Mouse (Mus musculus) lung, postnatal 0 days (tissue): ENCODE results near the gene Dnajc12. TPM values are rescaled to one million over a fixed set of nuclear protein-coding genes. Genes with fewer than 3 reads are reported as not detected.
A peak's percentile ranks its signal among the peaks of the same experiment; 100 is the strongest.

Experiments used
- ATAC-seq: fragments of 200-750 bp; cut with Nextera tagmentation; 2 replicates; pipeline ENCODE4 v1.8.0; 2017; ENCODE audit warnings: moderate library complexity
- DNase-seq: peaks from one replicate; pipeline ENCODE4 v3.0.0-alpha.2; 2016; ENCODE audit warnings: low spot score
- H3K27ac ChIP-seq: fragments of 300-500 bp; sonication (generic); 2 replicates; pipeline ENCODE4 v1.5.1; 2014; ENCODE audit warnings: antibody characterized with exemption, mild to moderate bottlenecking, low read length, mixed read lengths
- H3K27me3 ChIP-seq: fragments of 300-500 bp; sonication (generic); replicated peaks from 2 replicates; pipeline ENCODE4 v1.6.1; 2014; ENCODE audit warnings: low read length, mixed read lengths; ENCODE audit not compliant: insufficient read depth
- H3K36me3 ChIP-seq: fragments of 300-500 bp; sonication (generic); 2 replicates; pipeline ENCODE4 v1.6.1; 2014; ENCODE audit warnings: low read length, mixed read lengths; ENCODE audit not compliant: insufficient read depth
- H3K4me1 ChIP-seq: fragments of 300-500 bp; sonication (generic); 2 replicates; pipeline ENCODE4 v1.6.1; 2014; ENCODE audit warnings: antibody characterized with exemption, low read depth, low read length, mixed read lengths; ENCODE audit not compliant: insufficient read depth
- H3K4me2 ChIP-seq: fragments of 300-500 bp; sonication (generic); replicated peaks from 2 replicates; pipeline ENCODE4 v1.6.1; 2014; ENCODE audit warnings: low read depth, mild to moderate bottlenecking, low read length, moderate library complexity, mixed read lengths
- H3K4me3 ChIP-seq: fragments of 300-500 bp; sonication (generic); 2 replicates; pipeline ENCODE4 v1.5.1; 2014; ENCODE audit warnings: low read depth, low read length
- H3K9ac ChIP-seq: fragments of 300-500 bp; sonication (generic); replicated peaks from 2 replicates; pipeline ENCODE4 v1.6.1; 2014; ENCODE audit warnings: low read depth, mild to moderate bottlenecking
- H3K9me3 ChIP-seq: fragments of 300-500 bp; sonication (generic); 2 replicates; pipeline ENCODE4 v1.6.1; 2016; ENCODE audit warnings: low read length, mixed read lengths
- CTCF ChIP-seq: IDR thresholded peaks from 2 replicates; pipeline ENCODE4 v1.5.1; 2016; ENCODE audit warnings: antibody characterized with exemption, mild to moderate bottlenecking
- EP300 ChIP-seq: IDR thresholded peaks from 2 replicates; pipeline ENCODE4 v1.6.1; 2016; ENCODE audit warnings: antibody characterized with exemption, mild to moderate bottlenecking, control low read depth
- WGBS: fragments of 180-500 bp; shearing (Covaris S2); extraction: QIAGEN DNeasy Blood & Tissue Kit; methylation state at CpG from one replicate; pipeline ENCODE4 v1.1.7; 2014; 5-methylcytosine and 5-hydroxymethylcytosine counted together
- polyA plus RNA-seq: library from polyadenylated mRNA; unstranded; fragments of >200 nt; fragmentation: Nextera tagmentation; extraction: Ambion mirVana; gene quantifications from 2 replicates; pipeline ENCODE4 v1.2.1, GENCODE M21; 2015

Dnajc12 gene
- 18.4 and 20.0 TPM in 2 replicates for polyA plus RNA-seq

DNA sequence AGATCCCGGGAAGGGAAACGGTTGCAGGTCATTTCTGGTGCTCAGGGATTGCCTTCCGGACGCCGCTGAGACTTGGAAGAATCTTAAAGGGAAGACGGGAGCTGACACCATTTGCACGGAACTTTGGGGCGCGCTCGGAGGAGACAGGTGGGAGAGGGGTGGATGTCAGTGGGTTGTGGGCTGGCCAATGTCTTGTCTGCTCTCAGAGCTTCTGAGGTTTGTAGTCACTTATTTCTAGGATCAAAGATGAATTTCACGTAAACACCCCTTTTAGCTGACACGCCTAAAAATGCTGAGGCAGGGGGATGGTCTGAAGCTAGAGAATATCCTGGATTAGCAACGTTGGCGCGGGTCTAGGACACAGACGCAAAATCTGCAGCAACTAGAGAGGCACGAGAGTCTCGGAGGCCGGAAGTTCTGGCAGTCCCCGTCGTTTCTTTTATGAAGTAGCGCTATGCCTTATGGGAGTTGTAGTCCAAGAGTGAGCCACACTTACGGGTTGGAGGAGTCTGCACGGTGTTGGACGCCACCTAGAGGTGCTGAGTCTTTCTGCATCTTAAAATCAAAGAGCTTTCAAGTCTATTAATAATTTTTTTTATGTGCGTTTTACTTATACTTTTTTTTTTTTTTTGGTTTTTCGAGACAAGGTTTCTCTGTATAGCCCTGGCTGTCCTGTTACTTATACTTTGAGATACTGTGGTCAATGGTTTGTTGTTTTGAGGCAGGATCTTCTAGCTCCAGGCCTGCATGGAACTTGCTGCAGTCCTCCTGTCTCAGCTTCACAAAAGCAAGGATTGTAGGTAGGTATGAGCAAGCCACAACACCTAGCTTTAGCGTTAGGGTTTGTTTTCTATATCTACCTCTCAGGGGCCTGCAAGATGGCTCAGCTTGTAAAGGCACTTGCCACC is at the start of gene Dnajc12:
TSS of gene Dnajc12 (plus strand) at position 72 of the 908 bp plus-strand sequence.
- Histone ChIP-seq H3K27ac (peak within 1 kb of the TSS; percentile 44), H3K9ac (peak within 1 kb of the TSS; percentile 44; the same call in 1 of the 2 replicates), H3K4me1 (0 out of 2 replicates have a peak, but pooled peaks cover 7% of the 10 kb centered on the region), H3K4me3 (peak within 1 kb of the TSS; percentile 56), H3K36me3 (no peaks in the 10 kb centered on the region), H3K27me3 (no peaks in the 10 kb centered on the region), H3K4me2 (peak within 1 kb of the TSS; percentile 77), H3K9me3 (no peaks in the 10 kb centered on the region)
- DNase-seq, result peak; percentile 99
- TF ChIP-seq EP300 (no peak), CTCF (peak; percentile 82)
- peak; percentile 96 for ATAC-seq
- WGBS, result under 1% methylated on average over 28 of the region's 28 CpGs

DNA sequence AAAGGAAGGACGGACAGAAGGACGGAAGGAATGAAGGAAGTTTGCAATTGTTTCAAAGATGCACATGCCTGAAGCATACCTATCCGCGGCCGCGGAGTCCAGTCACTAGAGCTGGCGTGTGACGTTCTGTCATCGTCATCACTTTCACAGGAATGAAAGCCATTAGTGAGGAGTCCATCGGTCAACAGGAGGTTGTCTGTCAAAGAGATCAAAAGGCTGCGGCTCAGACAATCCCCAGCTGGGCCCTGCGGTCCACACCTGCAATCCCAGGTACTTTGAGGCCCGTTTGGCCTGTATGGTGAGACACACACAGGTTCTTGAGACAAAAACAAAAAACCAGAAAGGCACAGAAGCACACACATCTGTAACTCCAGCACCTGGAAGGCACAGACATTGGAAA is 45.3 kb upstream of the Dnajc12 start:
- DNase-seq, result no peak
- Histone ChIP-seq H3K4me2 (peak overlapping the region; percentile 84), H3K4me3 (no peak overlapping the region; the same call in 1 of the 2 replicates), H3K9me3 (no peaks in the 10 kb centered on the region), H3K9ac (0 out of 2 replicates have a peak overlapping the region, but pooled peaks have one; percentile 5), H3K27me3 (no peaks in the 10 kb centered on the region), H3K4me1 (peaks cover 12% of the 10 kb centered on the region; the same call in 1 of the 2 replicates), H3K36me3 (peaks cover 9% of the 10 kb centered on the region; the same call in 1 of the 2 replicates), H3K27ac (no peak overlapping the region)
- no peak for ATAC-seq
- 50% methylated on average over 13 of the region's 13 CpGs for WGBS
- no peak for TF ChIP-seq EP300
- no peak for TF ChIP-seq CTCF

DNA sequence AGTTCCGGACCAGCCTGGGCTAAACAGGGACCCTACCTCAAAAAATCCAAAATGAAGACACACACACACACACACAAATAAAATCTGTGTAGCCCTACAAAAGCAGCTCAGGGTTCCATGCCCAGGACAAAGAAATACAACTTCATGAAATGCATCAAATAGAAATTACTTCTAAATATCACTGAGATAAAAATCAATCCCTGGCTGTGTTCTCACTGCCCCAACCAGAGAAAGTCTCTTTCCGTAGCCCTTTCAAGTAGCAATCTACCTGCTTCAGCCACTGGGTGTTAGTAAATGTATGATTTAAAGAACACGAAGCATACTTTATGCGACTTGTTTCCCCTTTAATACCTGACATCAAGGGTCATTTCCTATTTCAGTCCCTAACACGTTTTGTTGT is 44.9 kb upstream of the Dnajc12 start:
- H3K27me3 ChIP-seq, result no peaks in the 10 kb centered on the region
- TF ChIP-seq CTCF (no peak), EP300 (no peak)
- no peaks in the 10 kb centered on the region for H3K9me3 ChIP-seq
- peak overlapping the region; percentile 90 for H3K4me3 ChIP-seq
- 24% methylated on average over 5 of the region's 5 CpGs for WGBS
- ATAC-seq, result no peak
- DNase-seq, result no peak
- peak overlapping the region; percentile 91; the same call in 1 of the 2 replicates for H3K9ac ChIP-seq
- H3K36me3 ChIP-seq, result peaks cover 9% of the 10 kb centered on the region; the same call in 1 of the 2 replicates
- peaks cover 12% of the 10 kb centered on the region; the same call in 1 of the 2 replicates for H3K4me1 ChIP-seq
- H3K27ac ChIP-seq, result no peak overlapping the region
- peak overlapping the region; percentile 84 for H3K4me2 ChIP-seq

DNA sequence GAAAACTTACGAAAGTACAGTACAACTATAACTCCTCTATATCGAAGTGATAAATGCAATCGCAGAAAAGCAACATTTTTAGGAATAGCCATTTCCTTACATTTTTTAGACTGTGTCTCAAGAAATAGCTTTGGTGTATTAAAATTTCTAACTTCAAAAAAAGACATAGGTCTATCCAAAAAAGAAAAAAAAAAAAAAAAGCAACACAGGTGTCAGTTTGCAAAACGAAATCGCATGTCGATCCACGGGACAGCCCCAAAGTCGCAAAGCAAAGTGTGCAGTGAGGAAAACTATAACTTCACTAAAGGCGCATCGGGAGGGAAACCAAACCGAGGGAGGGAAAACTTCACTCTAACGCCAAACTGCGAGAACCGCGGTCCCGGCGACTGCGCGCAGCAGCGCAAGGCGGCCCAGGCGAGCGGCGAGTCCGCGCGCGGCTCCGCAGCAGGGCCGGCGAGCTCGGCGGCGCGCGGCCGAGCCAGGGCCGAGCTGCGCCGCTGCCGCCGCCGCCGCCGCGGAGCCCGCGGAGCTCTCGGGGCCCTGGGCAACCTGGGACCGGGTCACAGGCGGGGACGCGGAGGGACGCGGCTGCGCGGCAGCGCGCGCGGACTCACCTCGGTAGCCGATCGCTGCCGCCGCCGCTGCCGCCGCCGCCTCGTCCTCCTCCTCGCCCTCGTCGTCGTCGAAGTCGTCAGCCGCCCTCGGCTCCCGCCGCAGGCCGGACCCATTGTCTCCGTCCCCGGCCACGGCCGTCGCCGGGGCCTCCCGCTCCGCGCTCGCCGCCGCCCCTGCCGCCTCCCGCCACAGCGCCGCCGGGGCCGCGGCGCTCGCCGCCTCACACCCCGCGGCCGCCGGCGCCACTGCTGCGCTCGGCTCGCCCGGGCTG is 44.0 kb upstream of the Dnajc12 start:
- Histone ChIP-seq H3K27me3 (no peaks in the 10 kb centered on the region), H3K9ac (peak overlapping the region; percentile 91), H3K36me3 (peaks cover 5% of the 10 kb centered on the region; the same call in 1 of the 2 replicates), H3K4me2 (peak overlapping the region; percentile 84), H3K4me3 (peak overlapping the region; percentile 90), H3K27ac (peak overlapping the region; percentile 98), H3K9me3 (no peaks in the 10 kb centered on the region), H3K4me1 (peaks cover 12% of the 10 kb centered on the region; the same call in 1 of the 2 replicates)
- DNase-seq (peak; percentile 82), ATAC-seq (peak; percentile 80)
- TF ChIP-seq EP300 (no peak), CTCF (no peak)
- WGBS, result under 1% methylated on average over 46 of the region's 113 CpGs

DNA sequence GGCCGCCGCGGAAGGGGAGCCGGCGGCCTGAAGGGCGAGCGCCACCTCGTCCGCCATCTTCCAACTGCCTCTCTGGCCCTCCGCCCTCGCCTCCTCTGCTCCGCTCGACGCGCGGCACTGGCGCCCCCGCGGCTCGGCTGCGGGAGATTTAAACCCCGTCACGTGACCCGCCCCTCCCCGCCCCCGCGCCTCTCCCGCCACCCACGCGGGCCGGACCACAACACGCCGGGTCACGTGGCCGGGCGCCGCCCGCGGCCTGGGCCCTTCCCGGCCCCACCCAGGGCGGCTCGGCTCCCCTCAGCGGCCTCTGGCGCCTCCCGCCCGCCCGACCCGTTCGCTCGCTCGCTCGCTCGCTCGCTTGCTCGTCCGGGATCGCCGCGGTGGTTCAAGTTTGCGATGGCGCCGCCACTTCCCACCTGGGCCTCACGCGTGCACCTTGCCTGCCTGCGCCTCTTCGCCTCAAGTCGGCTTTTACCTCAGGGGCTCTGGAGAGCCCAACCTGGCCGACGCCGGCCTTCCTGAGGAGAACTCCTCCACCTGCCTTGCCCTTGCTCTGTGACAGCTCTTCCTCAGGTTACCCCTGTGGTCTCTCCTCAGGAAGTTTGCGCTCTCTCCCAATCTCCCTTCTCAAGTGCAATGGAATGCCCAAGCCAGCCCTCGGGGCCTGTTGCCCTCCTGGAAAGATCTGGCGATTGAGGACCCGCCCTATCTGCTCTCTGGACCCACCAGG is 43.2 kb upstream of the Dnajc12 start:
- Histone ChIP-seq H3K27ac (peak overlapping the region; percentile 98), H3K4me1 (peaks cover 12% of the 10 kb centered on the region; the same call in 1 of the 2 replicates), H3K27me3 (no peaks in the 10 kb centered on the region), H3K4me2 (peak overlapping the region; percentile 84), H3K9ac (peak overlapping the region; percentile 91), H3K4me3 (peak overlapping the region; percentile 90), H3K9me3 (no peaks in the 10 kb centered on the region), H3K36me3 (0 out of 2 replicates have a peak, but pooled peaks cover 4% of the 10 kb centered on the region)
- 4% methylated on average over 37 of the region's 74 CpGs for WGBS
- TF ChIP-seq EP300 (no peak), CTCF (peak; percentile 27; the same call in 1 of the 2 replicates)
- DNase-seq (peak; percentile 96), ATAC-seq (peak; percentile 97)
